In genomic region chr11:110165409-110165808, GRCm38 (mm10) we compare ENCODE assay signal across 23 mouse cellular contexts. TPM values are rescaled to one million over a fixed set of nuclear protein-coding genes. Genes with fewer than 3 reads are reported as not detected.
DNase-seq lines count a peak whose midpoint lies in the region; ATAC-seq lines count a peak whose summit lies in the region.
"Had no signal": no experiment of that assay in that cellular context is flagged by ENCODE, and none has a peak within 500 bp of the region (broad histone marks: within the 10 kb centered on the region; RNA-seq: fewer than 3 reads in every experiment).

No protein-coding gene starts in this region.

- no peak overlapping the region for H3K4me2 ChIP-seq in embryonic facial prominence, embryonic 11.5 days (ENCODE audit: low read depth, low read length)
- peak overlapping the region; percentile 31 for H3K4me2 ChIP-seq in lung, embryonic 16.5 days (ENCODE audit: low read depth, low read length)
- H3K4me2 ChIP-seq in embryonic facial prominence, embryonic 15.5 days (replicated peaks) = 0 out of 2 replicates have a peak overlapping the region, but pooled peaks have one; percentile 19
- H3K4me2 ChIP-seq: forebrain, embryonic 15.5 days; heart, embryonic 13.5 days; hindbrain, embryonic 15.5 days had no signal

- no peak overlapping the region for H3K4me3 ChIP-seq in embryonic facial prominence, embryonic 11.5 days (ENCODE audit: low read depth, low read length)
- H3K4me3 ChIP-seq in embryonic facial prominence, embryonic 10.5 days = no peak overlapping the region
- no peak overlapping the region for H3K4me3 ChIP-seq in lung, embryonic 16.5 days (ENCODE audit: low read length)
- no peak overlapping the region for H3K4me3 ChIP-seq in embryonic facial prominence, embryonic 15.5 days (replicated peaks)
- no peak overlapping the region for H3K4me3 ChIP-seq in macrophage (ENCODE audit: inconsistent target)
- H3K4me3 ChIP-seq: embryonic facial prominence, embryonic 13.5 days; erythroblast, embryonic 14.5 days; forebrain, embryonic 10.5 days; forebrain, embryonic 15.5 days; heart, embryonic 13.5 days; hindbrain, embryonic 15.5 days had no signal

- ATAC-seq in embryonic facial prominence, embryonic 11.5 days (replicated peaks; ENCODE audit: insufficient number of reproducible peaks, low FRiP score, low TSS enrichment, low read depth) = no peak
- ATAC-seq in lung, embryonic 16.5 days (ENCODE audit: low read depth) = no peak
- ATAC-seq in embryonic facial prominence, embryonic 15.5 days (ENCODE audit: insufficient number of reproducible peaks, low FRiP score, low TSS enrichment, low read depth) = no peak
- ATAC-seq: CD4-positive, CD25-positive, alpha-beta regulatory T cell, adult 4 months; forebrain, embryonic 15.5 days had no signal

- no peak overlapping the region for H3K9ac ChIP-seq in embryonic facial prominence, embryonic 11.5 days (replicated peaks; ENCODE audit: low read length)
- H3K9ac ChIP-seq in lung, embryonic 16.5 days (ENCODE audit: low read length) = no peak overlapping the region
- H3K9ac ChIP-seq in embryonic facial prominence, embryonic 15.5 days = no peak overlapping the region
- H3K9ac ChIP-seq: embryonic facial prominence, embryonic 13.5 days; forebrain, embryonic 15.5 days; heart, embryonic 13.5 days; hindbrain, embryonic 15.5 days had no signal

- no peak overlapping the region for H3K27ac ChIP-seq in embryonic facial prominence, embryonic 11.5 days (replicated peaks; ENCODE audit: low read depth, low read length)
- H3K27ac ChIP-seq in embryonic facial prominence, embryonic 10.5 days (replicated peaks) = no peak overlapping the region
- H3K27ac ChIP-seq in lung, embryonic 16.5 days (ENCODE audit: low read length) = 0 out of 2 replicates have a peak overlapping the region, but pooled peaks have one; percentile 47
- no peak overlapping the region for H3K27ac ChIP-seq in embryonic facial prominence, embryonic 15.5 days (replicated peaks)
- H3K27ac ChIP-seq in macrophage = peak overlapping the region; percentile 76
- H3K27ac ChIP-seq: embryonic facial prominence, embryonic 13.5 days; forebrain, embryonic 10.5 days; forebrain, embryonic 15.5 days; heart, embryonic 13.5 days; hindbrain, embryonic 15.5 days had no signal

- peak; percentile 20 for DNase-seq in embryonic facial prominence, embryonic 11.5 days (ENCODE audit: low spot score)
- DNase-seq in embryonic facial prominence, embryonic 10.5 days (ENCODE audit: low spot score) = no peak
- no peak for DNase-seq in lung, postnatal 25 days (ENCODE audit: low spot score)
- no peak for DNase-seq in spleen, postnatal 4 days (ENCODE audit: low spot score in 2 of 2)
- DNase-seq: adrenal gland, adult 8-10 months; adrenal gland, postnatal 36 days; B cell, adult 2 months; cerebellum, adult 11 months; cerebellum, adult 8-10 months; cerebellum, postnatal 14 days; embryo, embryonic 11 days; gastrocnemius, postnatal 25 days had no signal

- no peaks in the 10 kb centered on the region for H3K9me3 ChIP-seq in embryonic facial prominence, embryonic 11.5 days (replicated peaks; ENCODE audit: control insufficient read depth, low read length)
- no peaks in the 10 kb centered on the region for H3K9me3 ChIP-seq in embryonic facial prominence, embryonic 10.5 days
- H3K9me3 ChIP-seq in lung, embryonic 16.5 days (ENCODE audit: control insufficient read depth, low read length) = no peaks in the 10 kb centered on the region
- H3K9me3 ChIP-seq in embryonic facial prominence, embryonic 15.5 days (replicated peaks) = no peaks in the 10 kb centered on the region
- H3K9me3 ChIP-seq: embryonic facial prominence, embryonic 13.5 days; forebrain, embryonic 10.5 days; forebrain, embryonic 15.5 days; heart, embryonic 13.5 days; hindbrain, embryonic 15.5 days had no signal

- H3K4me1 ChIP-seq in embryonic facial prominence, embryonic 11.5 days (ENCODE audit: control insufficient read depth, insufficient read depth, low read length) = no peaks in the 10 kb centered on the region
- peaks cover 20% of the 10 kb centered on the region for H3K4me1 ChIP-seq in embryonic facial prominence, embryonic 10.5 days
- peaks cover 12% of the 10 kb centered on the region for H3K4me1 ChIP-seq in lung, embryonic 16.5 days (replicated peaks; ENCODE audit: control insufficient read depth, insufficient read depth, low read length)
- peaks cover 11% of the 10 kb centered on the region; the same call in 1 of the 2 replicates for H3K4me1 ChIP-seq in embryonic facial prominence, embryonic 15.5 days
- H3K4me1 ChIP-seq: forebrain, embryonic 15.5 days had no signal

- no peaks in the 10 kb centered on the region for H3K36me3 ChIP-seq in embryonic facial prominence, embryonic 11.5 days (replicated peaks; ENCODE audit: control insufficient read depth, insufficient read depth, low read depth, low read length)
- H3K36me3 ChIP-seq in embryonic facial prominence, embryonic 10.5 days (replicated peaks) = no peaks in the 10 kb centered on the region
- no peaks in the 10 kb centered on the region for H3K36me3 ChIP-seq in lung, embryonic 16.5 days (ENCODE audit: control insufficient read depth, insufficient read depth, low read length)
- no peaks in the 10 kb centered on the region for H3K36me3 ChIP-seq in embryonic facial prominence, embryonic 15.5 days
- no peaks in the 10 kb centered on the region for H3K36me3 ChIP-seq in macrophage (ENCODE audit: inconsistent target)
- H3K36me3 ChIP-seq: embryonic facial prominence, embryonic 13.5 days; forebrain, embryonic 10.5 days; forebrain, embryonic 15.5 days; G1E; heart, embryonic 13.5 days; hindbrain, embryonic 15.5 days had no signal

- H3K79me2 ChIP-seq in macrophage (ENCODE audit: inconsistent target) = no peaks in the 10 kb centered on the region

- H3K27me3 ChIP-seq in embryonic facial prominence, embryonic 11.5 days (ENCODE audit: control insufficient read depth, insufficient read depth, low read length) = no peaks in the 10 kb centered on the region
- H3K27me3 ChIP-seq in embryonic facial prominence, embryonic 10.5 days (replicated peaks; ENCODE audit: low read depth, poor library complexity, severe bottlenecking) = no peaks in the 10 kb centered on the region
- H3K27me3 ChIP-seq in lung, embryonic 16.5 days (ENCODE audit: control insufficient read depth, insufficient read depth, low read depth, low read length) = no peaks in the 10 kb centered on the region
- H3K27me3 ChIP-seq in embryonic facial prominence, embryonic 15.5 days = no peaks in the 10 kb centered on the region
- H3K27me3 ChIP-seq: embryonic facial prominence, embryonic 13.5 days; forebrain, embryonic 15.5 days; heart, embryonic 13.5 days; hindbrain, embryonic 15.5 days had no signal

RNA-seq across cellular contexts. Expression of gene Abca9, which starts 2.6 kb away (rescaled TPM):
- 2.4 and 2.6 TPM in 2 replicates for polyA plus RNA-seq in embryonic facial prominence, embryonic 11.5 days (2014; fragmentation: Nextera tagmentation; extraction: Ambion mirVana)
- polyA plus RNA-seq in embryonic facial prominence, embryonic 10.5 days (2016; fragmentation: Nextera tagmentation; extraction: Ambion mirVana) = 1.1 and 1.9 TPM in 2 replicates
- polyA plus RNA-seq in lung, embryonic 16.5 days (2015; fragmentation: Nextera tagmentation; extraction: Ambion mirVana) = 6.1 and 6.4 TPM in 2 replicates
- 9.8 and 11.6 TPM in 2 replicates for polyA plus RNA-seq in embryonic facial prominence, embryonic 15.5 days (2015; fragmentation: Nextera tagmentation; extraction: Ambion mirVana)
- total RNA-seq in macrophage (2018; cell fraction: chromatin; rRNA removed) = 10 to 100 TPM in 4 of 26 experiments, 1 to 10 TPM in 17, under 1 TPM in 5; 0.21 to 11.4 (median 3.8) TPM
- 1 to 10 TPM; 1.0 to 6.6 (median 3.5) TPM for total RNA-seq in macrophage (2018; cell fraction: cytosol; rRNA removed)
- total RNA-seq in macrophage (2018; cell fraction: nucleus; rRNA removed) = 10 to 100 TPM in 1 of 26 experiments, 1 to 10 TPM in 23, under 1 TPM in 2; 0.69 to 10.3 (median 3.5) TPM
- polyA plus RNA-seq in macrophage (2018) = 2.6 to 5.1 TPM (median 4.1 TPM) in 3 replicates
- polyA plus RNA-seq: CD4-positive, CD25-positive, alpha-beta regulatory T cell, adult 4 months; erythroblast, embryonic 14.5 days; G1E had no signal

Comparison
In these comparisons a context has a peak if more than half of its experiments do, and no peak if none do; other contexts are left out.
1. H3K27ac ChIP-seq: peak in lung, embryonic 16.5 days (single experiment) and macrophage (single experiment); none in embryonic facial prominence, embryonic 11.5 days (single experiment), embryonic facial prominence, embryonic 10.5 days (single experiment) and embryonic facial prominence, embryonic 15.5 days (single experiment).